Mouse (Mus musculus) embryonic facial prominence, embryonic 13.5 days (tissue): Measurements from ENCODE around the gene Dcaf1. TPM values are rescaled to one million over a fixed set of nuclear protein-coding genes. Genes with fewer than 3 reads are reported as not detected.

ENCODE experiments used
- ATAC-seq: fragments of 200-750 bp; cut with Nextera tagmentation; 2 replicates; pipeline ENCODE4 v1.8.0; 2017; ENCODE audit warnings: low read depth; ENCODE audit not compliant: insufficient number of reproducible peaks, insufficient read depth, low FRiP score, low TSS enrichment
- H3K27ac ChIP-seq: fragments of 300-500 bp; sonication (generic); 2 replicates; pipeline ENCODE4 v1.5.1; 2015; ENCODE audit warnings: moderate library complexity, mild to moderate bottlenecking, inconsistent platforms
- H3K27me3 ChIP-seq: fragments of 300-500 bp; sonication (generic); 2 replicates; pipeline ENCODE4 v1.6.1; 2015; ENCODE audit warnings: mild to moderate bottlenecking, inconsistent platforms
- H3K36me3 ChIP-seq: fragments of 300-500 bp; sonication (generic); 2 replicates; pipeline ENCODE4 v1.6.1; 2015; ENCODE audit warnings: mild to moderate bottlenecking, inconsistent platforms
- H3K4me1 ChIP-seq: fragments of 300-500 bp; sonication (generic); 2 replicates; pipeline ENCODE4 v1.6.1; 2015; ENCODE audit warnings: inconsistent platforms
- H3K4me2 ChIP-seq: fragments of 300-500 bp; sonication (generic); 2 replicates; pipeline ENCODE4 v1.6.1; 2015; ENCODE audit warnings: moderate library complexity, mild to moderate bottlenecking, inconsistent platforms
- H3K4me3 ChIP-seq: fragments of 300-500 bp; sonication (generic); 2 replicates; pipeline ENCODE4 v1.5.1; 2015; ENCODE audit warnings: mild to moderate bottlenecking, inconsistent platforms
- H3K9ac ChIP-seq: fragments of 300-500 bp; sonication (generic); 2 replicates; pipeline ENCODE4 v1.6.1; 2015; ENCODE audit warnings: mild to moderate bottlenecking, inconsistent platforms
- H3K9me3 ChIP-seq: fragments of 300-500 bp; sonication (generic); 2 replicates; pipeline ENCODE4 v1.6.1; 2016; ENCODE audit warnings: inconsistent platforms
- WGBS: fragments of 180-500 bp; shearing (Covaris S2); methylation state at CpG from one replicate; pipeline ENCODE4 v1.1.7; 2015; ENCODE audit warnings: mixed read lengths; 5-methylcytosine and 5-hydroxymethylcytosine counted together
- polyA plus RNA-seq: library from polyadenylated mRNA; unstranded; fragments of >200 nt; fragmentation: Nextera tagmentation; extraction: Ambion mirVana; gene quantifications from 2 replicates; pipeline ENCODE4 v1.2.1, GENCODE M21; 2015

The Dcaf1 gene
- polyA plus RNA-seq, 1 experiment from 2014 or later: 21.5 TPM

- WGBS: under 1% methylated on average over 17 of the region's 17 CpGs
- Histone ChIP-seq H3K27ac (peak overlapping the region; percentile 79), H3K4me2 (peak overlapping the region; percentile 67), H3K27me3 (no peaks in the 10 kb centered on the region), H3K36me3 (peaks cover 27% of the 10 kb centered on the region), H3K9ac (peak overlapping the region; percentile 94), H3K9me3 (no peaks in the 10 kb centered on the region), H3K4me1 (peaks cover 38% of the 10 kb centered on the region), H3K4me3 (peak overlapping the region; percentile 86)
- no peak for ATAC-seq
Measured at GRCm38 (mm10) chr9:106891341-106891741, 69.7 kb downstream of the Dcaf1 start.

- Histone ChIP-seq H3K4me1 (peaks cover 38% of the 10 kb centered on the region), H3K27me3 (no peaks in the 10 kb centered on the region), H3K4me3 (peak within 1 kb of the TSS; percentile 86), H3K4me2 (peak within 1 kb of the TSS; percentile 79), H3K9me3 (no peaks in the 10 kb centered on the region), H3K27ac (peak within 1 kb of the TSS; percentile 92), H3K9ac (peak within 1 kb of the TSS; percentile 94), H3K36me3 (peaks cover 27% of the 10 kb centered on the region)
- WGBS: under 1% methylated on average over 59 of the region's 59 CpGs
- ATAC-seq: peak; percentile 99
Measured at GRCm38 (mm10) chr9:106891829-106892551, 70.3 kb downstream of the Dcaf1 start, which contains the start of gene Manf. Manf (minus strand) TSS chr9:106891979.

- H3K36me3 ChIP-seq: peaks cover 27% of the 10 kb centered on the region
- H3K9me3 ChIP-seq: no peaks in the 10 kb centered on the region
- H3K9ac ChIP-seq: peak overlapping the region; percentile 87
- H3K4me1 ChIP-seq: peaks cover 34% of the 10 kb centered on the region
- H3K4me2 ChIP-seq: peak overlapping the region; percentile 79
- no peaks in the 10 kb centered on the region for H3K27me3 ChIP-seq
- no peak for ATAC-seq
- H3K4me3 ChIP-seq: peak overlapping the region; percentile 86
- WGBS: under 1% methylated on average over 9 of the region's 9 CpGs
- peak overlapping the region; percentile 92 for H3K27ac ChIP-seq
Measured at GRCm38 (mm10) chr9:106892552-106892875, 70.8 kb downstream of the Dcaf1 start.

GRCm38 (mm10) chr9:106893327-106893726, 71.7 kb downstream of the Dcaf1 start:
- Histone ChIP-seq H3K36me3 (peaks cover 23% of the 10 kb centered on the region), H3K27ac (no peak overlapping the region), H3K9me3 (no peaks in the 10 kb centered on the region), H3K4me3 (no peak overlapping the region), H3K4me2 (peak overlapping the region; percentile 26; the same call in 1 of the 2 replicates), H3K4me1 (peaks cover 27% of the 10 kb centered on the region), H3K27me3 (no peaks in the 10 kb centered on the region), H3K9ac (0 out of 2 replicates have a peak overlapping the region, but pooled peaks have one; percentile 44)
- 52% methylated on average over 3 of the region's 3 CpGs for WGBS
- ATAC-seq: no peak

GRCm38 (mm10) chr9:106898901-106899300, 77.2 kb downstream of the Dcaf1 start:
- Histone ChIP-seq H3K9me3 (no peaks in the 10 kb centered on the region), H3K9ac (no peak overlapping the region), H3K4me2 (no peak overlapping the region), H3K36me3 (no peaks in the 10 kb centered on the region), H3K4me3 (no peak overlapping the region), H3K4me1 (no peaks in the 10 kb centered on the region), H3K27ac (no peak overlapping the region), H3K27me3 (no peaks in the 10 kb centered on the region)
- WGBS: 97% methylated on average over 1 of the region's 1 CpGs
- no peak for ATAC-seq

- Histone ChIP-seq H3K36me3 (no peaks in the 10 kb centered on the region), H3K9ac (no peak overlapping the region), H3K4me3 (no peak overlapping the region), H3K9me3 (no peaks in the 10 kb centered on the region), H3K4me1 (no peaks in the 10 kb centered on the region), H3K4me2 (no peak overlapping the region), H3K27me3 (no peaks in the 10 kb centered on the region), H3K27ac (no peak overlapping the region)
- ATAC-seq: no peak
- 86% methylated on average over 7 of the region's 7 CpGs for WGBS
Measured at GRCm38 (mm10) chr9:106901596-106901995, 79.9 kb downstream of the Dcaf1 start.

- H3K4me1 ChIP-seq: no peaks in the 10 kb centered on the region
- H3K36me3 ChIP-seq: no peaks in the 10 kb centered on the region
- H3K4me2 ChIP-seq: no peak overlapping the region
- 75% methylated on average over 4 of the region's 4 CpGs for WGBS
- H3K4me3 ChIP-seq: no peak overlapping the region
- H3K27me3 ChIP-seq: no peaks in the 10 kb centered on the region
- no peak overlapping the region for H3K27ac ChIP-seq
- no peaks in the 10 kb centered on the region for H3K9me3 ChIP-seq
- H3K9ac ChIP-seq: no peak overlapping the region
- ATAC-seq: no peak
Measured at GRCm38 (mm10) chr9:106903099-106903790, 81.6 kb downstream of the Dcaf1 start.

- H3K9ac ChIP-seq: no peak overlapping the region
- no peaks in the 10 kb centered on the region for H3K4me1 ChIP-seq
- WGBS: 5% methylated on average over 1 of the region's 1 CpGs
- no peaks in the 10 kb centered on the region for H3K9me3 ChIP-seq
- no peaks in the 10 kb centered on the region for H3K36me3 ChIP-seq
- H3K4me2 ChIP-seq: no peak overlapping the region
- no peaks in the 10 kb centered on the region for H3K27me3 ChIP-seq
- no peak overlapping the region for H3K4me3 ChIP-seq
- ATAC-seq: no peak
- H3K27ac ChIP-seq: no peak overlapping the region
Measured at GRCm38 (mm10) chr9:106903791-106904134, 82.1 kb downstream of the Dcaf1 start.

- H3K4me1 ChIP-seq: no peaks in the 10 kb centered on the region
- H3K9me3 ChIP-seq: no peaks in the 10 kb centered on the region
- no peak overlapping the region for H3K9ac ChIP-seq
- ATAC-seq: no peak
- no peak overlapping the region for H3K4me3 ChIP-seq
- 82% methylated on average over 8 of the region's 8 CpGs for WGBS
- no peak overlapping the region for H3K27ac ChIP-seq
- no peaks in the 10 kb centered on the region for H3K36me3 ChIP-seq
- no peak overlapping the region for H3K4me2 ChIP-seq
- no peaks in the 10 kb centered on the region for H3K27me3 ChIP-seq
Measured at GRCm38 (mm10) chr9:106906597-106906996, 84.9 kb downstream of the Dcaf1 start.

GRCm38 (mm10) chr9:106908174-106908573, 86.5 kb downstream of the Dcaf1 start:
- 72% methylated on average over 3 of the region's 3 CpGs for WGBS
- H3K36me3 ChIP-seq: no peaks in the 10 kb centered on the region
- H3K27me3 ChIP-seq: no peaks in the 10 kb centered on the region
- H3K27ac ChIP-seq: no peak overlapping the region
- H3K9me3 ChIP-seq: no peaks in the 10 kb centered on the region
- H3K4me3 ChIP-seq: no peak overlapping the region
- ATAC-seq: no peak
- H3K9ac ChIP-seq: no peak overlapping the region
- H3K4me1 ChIP-seq: no peaks in the 10 kb centered on the region
- no peak overlapping the region for H3K4me2 ChIP-seq

- H3K27ac ChIP-seq: no peak overlapping the region
- H3K4me2 ChIP-seq: no peak overlapping the region
- no peaks in the 10 kb centered on the region for H3K9me3 ChIP-seq
- H3K4me1 ChIP-seq: no peaks in the 10 kb centered on the region
- no peaks in the 10 kb centered on the region for H3K36me3 ChIP-seq
- H3K9ac ChIP-seq: no peak overlapping the region
- no peaks in the 10 kb centered on the region for H3K27me3 ChIP-seq
- 26% methylated on average over 5 of the region's 5 CpGs for WGBS
- H3K4me3 ChIP-seq: no peak overlapping the region
- ATAC-seq: no peak
Measured at GRCm38 (mm10) chr9:106908715-106909114, 87.0 kb downstream of the Dcaf1 start.

GRCm38 (mm10) chr9:106911624-106912023, 90.0 kb downstream of the Dcaf1 start:
- H3K9ac ChIP-seq: no peak overlapping the region
- 69% methylated on average over 1 of the region's 1 CpGs for WGBS
- H3K4me1 ChIP-seq: no peaks in the 10 kb centered on the region
- no peaks in the 10 kb centered on the region for H3K9me3 ChIP-seq
- H3K27me3 ChIP-seq: no peaks in the 10 kb centered on the region
- H3K4me2 ChIP-seq: no peak overlapping the region
- H3K4me3 ChIP-seq: no peak overlapping the region
- no peaks in the 10 kb centered on the region for H3K36me3 ChIP-seq
- no peak overlapping the region for H3K27ac ChIP-seq
- no peak for ATAC-seq
